Mouse (Mus musculus) kidney, embryonic 15.5 days (tissue): ENCODE measurements around the gene Tgfbr2. TPM values are rescaled to one million over a fixed set of nuclear protein-coding genes. Genes with fewer than 3 reads are reported as not detected.
A peak's percentile ranks its signal among the peaks of the same experiment; 100 is the strongest.

Experiments
- ATAC-seq: fragments of 200-750 bp; cut with Nextera tagmentation; replicated peaks from 2 replicates; pipeline ENCODE4 v1.8.0; 2017; ENCODE audit warnings: moderate TSS enrichment; ENCODE audit not compliant: low FRiP score
- H3K27ac ChIP-seq: fragments of 300-500 bp; sonication (generic); 2 replicates; pipeline ENCODE4 v1.5.1; 2015; ENCODE audit warnings: mild to moderate bottlenecking, inconsistent platforms
- H3K27me3 ChIP-seq: fragments of 300-500 bp; sonication (generic); 2 replicates; pipeline ENCODE4 v1.6.1; 2015; ENCODE audit warnings: inconsistent platforms
- H3K36me3 ChIP-seq: fragments of 300-500 bp; sonication (generic); 2 replicates; pipeline ENCODE4 v1.6.1; 2015; ENCODE audit warnings: inconsistent platforms
- H3K4me1 ChIP-seq: fragments of 300-500 bp; sonication (generic); 2 replicates; pipeline ENCODE4 v1.6.1; 2015; ENCODE audit warnings: inconsistent platforms
- H3K4me2 ChIP-seq: fragments of 300-500 bp; sonication (generic); 2 replicates; pipeline ENCODE4 v1.6.1; 2015; ENCODE audit warnings: moderate library complexity, mild to moderate bottlenecking, inconsistent platforms
- H3K4me3 ChIP-seq: fragments of 300-500 bp; sonication (generic); replicated peaks from 2 replicates; pipeline ENCODE4 v1.5.1; 2015; ENCODE audit warnings: mild to moderate bottlenecking, inconsistent platforms
- H3K9ac ChIP-seq: fragments of 300-500 bp; sonication (generic); 2 replicates; pipeline ENCODE4 v1.6.1; 2015; ENCODE audit warnings: mild to moderate bottlenecking, inconsistent platforms
- H3K9me3 ChIP-seq: fragments of 300-500 bp; sonication (generic); replicated peaks from 2 replicates; pipeline ENCODE4 v1.6.1; 2016; ENCODE audit warnings: inconsistent platforms
- WGBS: fragments of 180-500 bp; shearing (Covaris S2); methylation state at CpG from one replicate; pipeline ENCODE4 v1.1.7; 2015; ENCODE audit warnings: mixed read lengths; 5-methylcytosine and 5-hydroxymethylcytosine counted together
- polyA plus RNA-seq: library from polyadenylated mRNA; unstranded; fragments of >200 nt; fragmentation: Nextera tagmentation; extraction: Ambion mirVana; gene quantifications from 2 replicates; pipeline ENCODE4 v1.2.1, GENCODE M21; 2015

Gene Tgfbr2
- 30.8 and 31.5 TPM in 2 replicates for polyA plus RNA-seq

- H3K27me3 ChIP-seq = no peaks in the 10 kb centered on the region
- H3K9me3 ChIP-seq = no peaks in the 10 kb centered on the region
- no peaks in the 10 kb centered on the region for H3K36me3 ChIP-seq
- peaks cover 53% of the 10 kb centered on the region for H3K4me1 ChIP-seq
- H3K27ac ChIP-seq = peak within 1 kb of the TSS; percentile 98
- peak; percentile 85 for ATAC-seq
- peak within 1 kb of the TSS; percentile 96 for H3K9ac ChIP-seq
- peak within 1 kb of the TSS; percentile 89 for H3K4me3 ChIP-seq
- H3K4me2 ChIP-seq = peak within 1 kb of the TSS; percentile 81
- under 1% methylated on average over 89 of the region's 90 CpGs for WGBS
Measured at GRCm38 (mm10) chr9:116174481-116175461, at the start of gene Tgfbr2. Tgfbr2 (minus strand) TSS chr9:116175360.

GRCm38 (mm10) chr9:116223368-116223767, 48.2 kb upstream of the Tgfbr2 start:
- Histone ChIP-seq H3K4me2 (no peak overlapping the region), H3K9me3 (no peaks in the 10 kb centered on the region), H3K4me3 (no peak overlapping the region), H3K9ac (no peak overlapping the region), H3K36me3 (no peaks in the 10 kb centered on the region), H3K4me1 (peaks cover 32% of the 10 kb centered on the region), H3K27me3 (no peaks in the 10 kb centered on the region), H3K27ac (no peak overlapping the region)
- WGBS = 67% methylated on average over 6 of the region's 6 CpGs
- no peak for ATAC-seq

GRCm38 (mm10) chr9:116222643-116223042, 47.5 kb upstream of the Tgfbr2 start:
- no peaks in the 10 kb centered on the region for H3K9me3 ChIP-seq
- H3K4me2 ChIP-seq = no peak overlapping the region
- H3K4me3 ChIP-seq = no peak overlapping the region
- no peak; the same call in 1 of the 2 replicates for ATAC-seq
- WGBS = 77% methylated on average over 5 of the region's 5 CpGs
- H3K36me3 ChIP-seq = no peaks in the 10 kb centered on the region
- no peak overlapping the region for H3K27ac ChIP-seq
- H3K9ac ChIP-seq = no peak overlapping the region
- H3K4me1 ChIP-seq = peaks cover 26% of the 10 kb centered on the region
- H3K27me3 ChIP-seq = no peaks in the 10 kb centered on the region

GRCm38 (mm10) chr9:116222000-116222399, 46.8 kb upstream of the Tgfbr2 start:
- 42% methylated on average over 11 of the region's 11 CpGs for WGBS
- ATAC-seq = peak; percentile 67
- Histone ChIP-seq H3K27ac (peak overlapping the region; percentile 56), H3K4me3 (no peak overlapping the region), H3K27me3 (no peaks in the 10 kb centered on the region), H3K4me1 (peaks cover 26% of the 10 kb centered on the region), H3K9me3 (no peaks in the 10 kb centered on the region), H3K36me3 (no peaks in the 10 kb centered on the region), H3K4me2 (no peak overlapping the region), H3K9ac (no peak overlapping the region)

GRCm38 (mm10) chr9:116221565-116221964, 46.4 kb upstream of the Tgfbr2 start:
- H3K4me3 ChIP-seq = no peak overlapping the region
- 82% methylated on average over 6 of the region's 6 CpGs for WGBS
- peak overlapping the region; percentile 56 for H3K27ac ChIP-seq
- no peak overlapping the region for H3K9ac ChIP-seq
- H3K27me3 ChIP-seq = no peaks in the 10 kb centered on the region
- H3K4me1 ChIP-seq = peaks cover 28% of the 10 kb centered on the region
- peak; percentile 9; the same call in 1 of the 2 replicates for ATAC-seq
- H3K36me3 ChIP-seq = no peaks in the 10 kb centered on the region
- H3K4me2 ChIP-seq = no peak overlapping the region
- H3K9me3 ChIP-seq = no peaks in the 10 kb centered on the region

GRCm38 (mm10) chr9:116220616-116221015, 45.5 kb upstream of the Tgfbr2 start:
- 0 out of 2 replicates have a peak, but pooled peaks have one; percentile 54 for ATAC-seq
- H3K27ac ChIP-seq = no peak overlapping the region
- H3K9me3 ChIP-seq = no peaks in the 10 kb centered on the region
- H3K4me3 ChIP-seq = no peak overlapping the region
- 61% methylated on average over 6 of the region's 6 CpGs for WGBS
- H3K4me2 ChIP-seq = no peak overlapping the region
- no peak overlapping the region for H3K9ac ChIP-seq
- H3K27me3 ChIP-seq = no peaks in the 10 kb centered on the region
- peaks cover 35% of the 10 kb centered on the region for H3K4me1 ChIP-seq
- H3K36me3 ChIP-seq = no peaks in the 10 kb centered on the region

- H3K9me3 ChIP-seq = no peaks in the 10 kb centered on the region
- H3K27me3 ChIP-seq = no peaks in the 10 kb centered on the region
- ATAC-seq = no peak
- H3K9ac ChIP-seq = no peak overlapping the region
- H3K4me1 ChIP-seq = peaks cover 36% of the 10 kb centered on the region
- 89% methylated on average over 4 of the region's 4 CpGs for WGBS
- no peaks in the 10 kb centered on the region for H3K36me3 ChIP-seq
- 0 out of 2 replicates have a peak overlapping the region, but pooled peaks have one; percentile 85 for H3K27ac ChIP-seq
- H3K4me3 ChIP-seq = no peak overlapping the region
- H3K4me2 ChIP-seq = no peak overlapping the region
Measured at GRCm38 (mm10) chr9:116220159-116220515, 45.0 kb upstream of the Tgfbr2 start.

- 72% methylated on average over 9 of the region's 9 CpGs for WGBS
- H3K4me3 ChIP-seq = no peak overlapping the region
- H3K27me3 ChIP-seq = no peaks in the 10 kb centered on the region
- no peak for ATAC-seq
- no peaks in the 10 kb centered on the region for H3K36me3 ChIP-seq
- H3K4me2 ChIP-seq = no peak overlapping the region
- peaks cover 36% of the 10 kb centered on the region for H3K4me1 ChIP-seq
- no peaks in the 10 kb centered on the region for H3K9me3 ChIP-seq
- H3K27ac ChIP-seq = peak overlapping the region; percentile 85
- H3K9ac ChIP-seq = no peak overlapping the region
Measured at GRCm38 (mm10) chr9:116219234-116220158, 44.3 kb upstream of the Tgfbr2 start.

GRCm38 (mm10) chr9:116218780-116219179, 43.6 kb upstream of the Tgfbr2 start:
- Histone ChIP-seq H3K9me3 (no peaks in the 10 kb centered on the region), H3K27ac (peak overlapping the region; percentile 85), H3K27me3 (no peaks in the 10 kb centered on the region), H3K4me2 (no peak overlapping the region), H3K4me1 (peaks cover 42% of the 10 kb centered on the region), H3K4me3 (no peak overlapping the region), H3K36me3 (no peaks in the 10 kb centered on the region), H3K9ac (no peak overlapping the region)
- ATAC-seq = peak; percentile 70
- WGBS = 22% methylated on average over 4 of the region's 4 CpGs

GRCm38 (mm10) chr9:116217099-116217498, 41.9 kb upstream of the Tgfbr2 start:
- Histone ChIP-seq H3K9me3 (no peaks in the 10 kb centered on the region), H3K36me3 (no peaks in the 10 kb centered on the region), H3K4me3 (no peak overlapping the region), H3K27me3 (no peaks in the 10 kb centered on the region), H3K4me2 (no peak overlapping the region), H3K4me1 (peaks cover 55% of the 10 kb centered on the region), H3K27ac (no peak overlapping the region), H3K9ac (no peak overlapping the region)
- no peak for ATAC-seq
- WGBS = 85% methylated on average over 7 of the region's 7 CpGs

GRCm38 (mm10) chr9:116216677-116217076, 41.5 kb upstream of the Tgfbr2 start:
- no peaks in the 10 kb centered on the region for H3K27me3 ChIP-seq
- no peak overlapping the region for H3K27ac ChIP-seq
- no peak overlapping the region for H3K4me3 ChIP-seq
- no peak for ATAC-seq
- H3K36me3 ChIP-seq = no peaks in the 10 kb centered on the region
- H3K4me1 ChIP-seq = peaks cover 51% of the 10 kb centered on the region
- no peak overlapping the region for H3K4me2 ChIP-seq
- no peaks in the 10 kb centered on the region for H3K9me3 ChIP-seq
- H3K9ac ChIP-seq = no peak overlapping the region
- WGBS = 80% methylated on average over 10 of the region's 10 CpGs

GRCm38 (mm10) chr9:116214296-116214695, 39.1 kb upstream of the Tgfbr2 start:
- no peaks in the 10 kb centered on the region for H3K27me3 ChIP-seq
- no peak overlapping the region for H3K27ac ChIP-seq
- peaks cover 39% of the 10 kb centered on the region for H3K4me1 ChIP-seq
- H3K4me3 ChIP-seq = no peak overlapping the region
- H3K4me2 ChIP-seq = no peak overlapping the region
- no peaks in the 10 kb centered on the region for H3K9me3 ChIP-seq
- H3K36me3 ChIP-seq = no peaks in the 10 kb centered on the region
- H3K9ac ChIP-seq = no peak overlapping the region
- 82% methylated on average over 6 of the region's 6 CpGs for WGBS
- ATAC-seq = no peak
